Mouse (Mus musculus) bone marrow, adult 2 months (tissue): ENCODE measurements around the gene Ubash3b. TPM values are rescaled to one million over a fixed set of nuclear protein-coding genes. Genes with fewer than 3 reads are reported as not detected.
A peak's percentile ranks its signal among the peaks of the same experiment; 100 is the strongest.

Source experiments
- H3K27ac ChIP-seq: fragments of 200-500 bp; 2 replicates; pipeline ENCODE4 v1.5.1; 2012; ENCODE audit warnings: low read depth, mild to moderate bottlenecking, control low read depth, inconsistent platforms, low read length; ENCODE audit not compliant: control insufficient read depth, poor library complexity, insufficient read depth
- H3K4me1 ChIP-seq: fragments of 200-500 bp; 2 replicates; pipeline ENCODE4 v1.6.1; 2011; ENCODE audit warnings: low read length; ENCODE audit not compliant: control insufficient read depth, insufficient read depth
- H3K4me3 ChIP-seq: fragments of 200-500 bp; replicated peaks from 2 replicates; pipeline ENCODE3; 2011; ENCODE audit warnings: mild to moderate bottlenecking, low read depth, low read length, control low read depth; ENCODE audit not compliant: control insufficient read depth
- CTCF ChIP-seq: fragments of 200-500 bp; IDR thresholded peaks from 2 replicates; pipeline ENCODE4 v1.5.1; 2011; ENCODE audit warnings: low read length, control low read depth; ENCODE audit not compliant: control insufficient read depth, insufficient read depth
- POLR2A ChIP-seq: fragments of 200-500 bp; IDR thresholded peaks from 2 replicates; pipeline ENCODE4 v1.6.1; 2011; ENCODE audit warnings: low read depth, mild to moderate bottlenecking, control low read depth, low read length, borderline replicate concordance; ENCODE audit not compliant: control insufficient read depth
- WGBS: fragments of 180-500 bp; shearing (Covaris S2); methylation state at CpG from one replicate; pipeline ENCODE4 v1.1.7; 2018; 5-methylcytosine and 5-hydroxymethylcytosine counted together
- polyA plus RNA-seq: library from polyadenylated mRNA; stranded (reverse); fragments of >200 nt; gene quantifications from 2 replicates; pipeline ENCODE4 v1.2.4, GENCODE M21; 2011; ENCODE audit warnings: low replicate concordance; ENCODE audit not compliant: missing spikeins, insufficient read depth, insufficient read length

Gene Ubash3b
- polyA plus RNA-seq, 1 experiment, result 33.4 TPM

- H3K4me1 ChIP-seq, result no peaks in the 10 kb centered on the region; the same call in 1 of the 2 replicates
- no peak overlapping the region for H3K27ac ChIP-seq
- TF ChIP-seq POLR2A (no peak), CTCF (no peak)
- 89% methylated on average over 3 of the region's 3 CpGs for WGBS
- H3K4me3 ChIP-seq, result no peak overlapping the region
These were observed 11.7 kb upstream of the Ubash3b start for GRCm38 (mm10) chr9:41173158-41173557.

GRCm38 (mm10) chr9:41172426-41172825 lies 10.9 kb upstream of the Ubash3b start:
- TF ChIP-seq CTCF (no peak), POLR2A (no peak)
- 71% methylated on average over 8 of the region's 8 CpGs for WGBS
- H3K4me1 ChIP-seq, result no peaks in the 10 kb centered on the region; the same call in 1 of the 2 replicates
- no peak overlapping the region for H3K27ac ChIP-seq
- no peak overlapping the region for H3K4me3 ChIP-seq

- no peak for TF ChIP-seq CTCF
- no peak for TF ChIP-seq POLR2A
- H3K4me3 ChIP-seq, result no peak overlapping the region
- 6% methylated on average over 8 of the region's 8 CpGs for WGBS
- H3K27ac ChIP-seq, result no peak overlapping the region
- no peaks in the 10 kb centered on the region; the same call in 1 of the 2 replicates for H3K4me1 ChIP-seq
These were observed 8.5 kb upstream of the Ubash3b start for GRCm38 (mm10) chr9:41170026-41170425.

- H3K4me1 ChIP-seq, result no peaks in the 10 kb centered on the region; the same call in 1 of the 2 replicates
These were observed 7.2 kb upstream of the Ubash3b start for GRCm38 (mm10) chr9:41168656-41169055.

GRCm38 (mm10) chr9:41168206-41168605 lies 6.7 kb upstream of the Ubash3b start:
- H3K4me1 ChIP-seq, result no peaks in the 10 kb centered on the region; the same call in 1 of the 2 replicates
- TF ChIP-seq CTCF (no peak), POLR2A (no peak)
- 70% methylated on average over 6 of the region's 6 CpGs for WGBS
- no peak overlapping the region for H3K4me3 ChIP-seq
- H3K27ac ChIP-seq, result no peak overlapping the region

More at GRCm38 (mm10) chr9:41168656-41169055, 7.2 kb upstream of the Ubash3b start:
- WGBS, result 43% methylated on average over 2 of the region's 2 CpGs
- Histone ChIP-seq H3K4me3 (no peak overlapping the region), H3K27ac (no peak overlapping the region)
- TF ChIP-seq POLR2A, result no peak
- TF ChIP-seq CTCF, result no peak

- no peak for TF ChIP-seq POLR2A
- TF ChIP-seq CTCF, result no peak
- no peaks in the 10 kb centered on the region; the same call in 1 of the 2 replicates for H3K4me1 ChIP-seq
- H3K4me3 ChIP-seq, result no peak overlapping the region
- no peak overlapping the region for H3K27ac ChIP-seq
- 44% methylated on average over 9 of the region's 10 CpGs for WGBS
These were observed 5.4 kb upstream of the Ubash3b start for GRCm38 (mm10) chr9:41166886-41167285.

- TF ChIP-seq POLR2A, result no peak
- TF ChIP-seq CTCF, result peak; percentile 35; the same call in 1 of the 2 replicates
- Histone ChIP-seq H3K4me3 (no peak overlapping the region), H3K27ac (no peak overlapping the region), H3K4me1 (peaks cover 1% of the 10 kb centered on the region; the same call in 1 of the 2 replicates)
- 39% methylated on average over 4 of the region's 4 CpGs for WGBS
These were observed 866 bp upstream of the Ubash3b start for GRCm38 (mm10) chr9:41162363-41162762.

GRCm38 (mm10) chr9:41160536-41161176 lies 841 bp downstream of the Ubash3b start:
- 18% methylated on average over 7 of the region's 7 CpGs for WGBS
- Histone ChIP-seq H3K4me3 (peak overlapping the region; percentile 30), H3K27ac (peak overlapping the region; percentile 84), H3K4me1 (peaks cover 3% of the 10 kb centered on the region; the same call in 1 of the 2 replicates)
- TF ChIP-seq POLR2A, result no peak
- TF ChIP-seq CTCF, result no peak

GRCm38 (mm10) chr9:41159223-41159622 lies 2.3 kb downstream of the Ubash3b start:
- TF ChIP-seq CTCF (no peak), POLR2A (no peak)
- 73% methylated on average over 2 of the region's 2 CpGs for WGBS
- Histone ChIP-seq H3K4me3 (no peak overlapping the region), H3K4me1 (peaks cover 3% of the 10 kb centered on the region; the same call in 1 of the 2 replicates), H3K27ac (no peak overlapping the region)
